ENCODE assay signal across 15 mouse cellular contexts in genomic region chr7:131424912-131425311, GRCm38 (mm10). TPM values are rescaled to one million over a fixed set of nuclear protein-coding genes. Genes with fewer than 3 reads are reported as not detected.
DNase-seq lines count a peak whose midpoint lies in the region; ATAC-seq lines count a peak whose summit lies in the region.
"Had no signal": no experiment of that assay in that cellular context is flagged by ENCODE, and none has a peak within 500 bp of the region (broad histone marks: within the 10 kb centered on the region; RNA-seq: fewer than 3 reads in every experiment).

No protein-coding gene starts in this region.

- intact Hi-C loops in left cerebral cortex, postnatal 36 days (cut with DNase I), result loop anchor here (10.0 kb wide), 1 partner anchor 790 kb away; no protein-coding TSS in a partner anchor

- no peaks in the 10 kb centered on the region for H3K9me3 ChIP-seq in heart, embryonic 11.5 days (replicated peaks; ENCODE audit: control insufficient read depth, low read length)
- H3K9me3 ChIP-seq in liver, embryonic 11.5 days (ENCODE audit: control insufficient read depth, low read length), result no peaks in the 10 kb centered on the region
- no peaks in the 10 kb centered on the region for H3K9me3 ChIP-seq in midbrain, embryonic 15.5 days
- H3K9me3 ChIP-seq: neural tube, embryonic 12.5 days had no signal

- H3K36me3 ChIP-seq in heart, embryonic 11.5 days (ENCODE audit: control insufficient read depth, insufficient read depth, low read length), result peaks cover 3% of the 10 kb centered on the region; the same call in 1 of the 2 replicates
- H3K36me3 ChIP-seq in liver, embryonic 11.5 days (ENCODE audit: control insufficient read depth, insufficient read depth, low read length), result no peaks in the 10 kb centered on the region
- peaks cover 17% of the 10 kb centered on the region; the same call in 1 of the 2 replicates for H3K36me3 ChIP-seq in midbrain, embryonic 15.5 days (replicated peaks)

- DNase-seq in heart, adult 18-20 months, result no peak
- DNase-seq in c-Kit-positive CD71-negative TER-119-negative erythroid progenitor cells, embryonic 14.5 days (ENCODE audit: low read depth), result peak; percentile 6
- DNase-seq in liver, embryonic 11.5 days (ENCODE audit: low spot score), result no peak
- no peak for DNase-seq in left cerebral cortex, postnatal 36 days (ENCODE audit: low spot score in 2 of 2)
- no peak for DNase-seq in neural tube, embryonic 10.5 days (ENCODE audit: extremely low spot score, low spot score)
- DNase-seq: cerebellum, adult 8-10 months; heart, postnatal 36 days; right cerebral cortex, postnatal 14 days; thymus, adult 2 months had no signal

- no peak overlapping the region for H3K9ac ChIP-seq in heart, embryonic 11.5 days (ENCODE audit: low read depth, low read length)
- no peak overlapping the region for H3K9ac ChIP-seq in liver, embryonic 11.5 days (ENCODE audit: low read depth, low read length)
- H3K9ac ChIP-seq in midbrain, embryonic 15.5 days, result no peak overlapping the region
- H3K9ac ChIP-seq: neural tube, embryonic 12.5 days had no signal

- no peaks in the 10 kb centered on the region for H3K4me1 ChIP-seq in heart, embryonic 11.5 days (ENCODE audit: control insufficient read depth, insufficient read depth, low read length)
- 0 out of 2 replicates have a peak, but pooled peaks cover 7% of the 10 kb centered on the region for H3K4me1 ChIP-seq in liver, embryonic 11.5 days (replicated peaks; ENCODE audit: control insufficient read depth, insufficient read depth, low read length)
- no peaks in the 10 kb centered on the region for H3K4me1 ChIP-seq in midbrain, embryonic 15.5 days
- H3K4me1 ChIP-seq: neural tube, embryonic 12.5 days had no signal

- H3K4me3 ChIP-seq in heart, embryonic 11.5 days (ENCODE audit: low read depth, low read length), result no peak overlapping the region
- no peak overlapping the region for H3K4me3 ChIP-seq in liver, embryonic 11.5 days (ENCODE audit: low read depth, low read length)
- H3K4me3 ChIP-seq in midbrain, embryonic 15.5 days, result no peak overlapping the region
- H3K4me3 ChIP-seq: neural tube, embryonic 12.5 days had no signal

- WGBS in heart, embryonic 11.5 days (ENCODE audit: insufficient replicate concordance), result 46% methylated on average over 2 of the region's 2 CpGs
- WGBS in liver, embryonic 11.5 days, result 54% methylated on average over 2 of the region's 2 CpGs
- WGBS in midbrain, embryonic 15.5 days, result 92% methylated on average over 2 of the region's 2 CpGs

- H3K27ac ChIP-seq in heart, embryonic 11.5 days (ENCODE audit: low read depth, low read length), result no peak overlapping the region
- H3K27ac ChIP-seq in liver, embryonic 11.5 days (ENCODE audit: low read depth, low read length), result no peak overlapping the region
- no peak overlapping the region for H3K27ac ChIP-seq in midbrain, embryonic 15.5 days
- H3K27ac ChIP-seq: neural tube, embryonic 12.5 days had no signal

- peak; percentile 92 for ATAC-seq in heart, embryonic 11.5 days (replicated peaks; ENCODE audit: insufficient number of reproducible peaks, low FRiP score, low TSS enrichment)
- peak; percentile 99 for ATAC-seq in liver, embryonic 11.5 days (replicated peaks; ENCODE audit: low FRiP score)
- peak; percentile 100 for ATAC-seq in megakaryocyte-erythroid progenitor cell, adult 5-6 weeks (replicated peaks; ENCODE audit: low FRiP score, low TSS enrichment, poor library complexity, severe bottlenecking)
- ATAC-seq in midbrain, embryonic 15.5 days (replicated peaks), result no peak
- ATAC-seq: forebrain, embryonic 16.5 days; midbrain, embryonic 16.5 days had no signal

- no peaks in the 10 kb centered on the region for H3K27me3 ChIP-seq in heart, embryonic 11.5 days (ENCODE audit: control insufficient read depth, insufficient read depth, low read length)
- no peaks in the 10 kb centered on the region for H3K27me3 ChIP-seq in liver, embryonic 11.5 days (replicated peaks; ENCODE audit: control insufficient read depth, insufficient read depth, low read length)
- H3K27me3 ChIP-seq in midbrain, embryonic 15.5 days (replicated peaks), result no peaks in the 10 kb centered on the region
- H3K27me3 ChIP-seq: neural tube, embryonic 12.5 days had no signal

- H3K4me2 ChIP-seq in heart, embryonic 11.5 days, result peak overlapping the region; percentile 11; the same call in 1 of the 2 replicates
- peak overlapping the region; percentile 29; the same call in 1 of the 2 replicates for H3K4me2 ChIP-seq in liver, embryonic 11.5 days
- no peak overlapping the region for H3K4me2 ChIP-seq in midbrain, embryonic 15.5 days
- H3K4me2 ChIP-seq: neural tube, embryonic 12.5 days had no signal

RNA-seq across cellular contexts. Expression of gene Acadsb, which starts 14.5 kb away (rescaled TPM):
- polyA plus RNA-seq in heart, embryonic 11.5 days (2014; fragmentation: Nextera tagmentation; extraction: Ambion mirVana), result 76.5 and 87.5 TPM in 2 replicates
- total RNA-seq in heart, adult 18-20 months (2021), result 100 to 1,000 TPM; 223 to 272 TPM
- polyA plus RNA-seq in liver, embryonic 11.5 days (2014; fragmentation: Nextera tagmentation; extraction: Ambion mirVana), result 50.8 and 54.8 TPM in 2 replicates
- 7.8 and 18.2 TPM in 2 replicates for total RNA-seq in megakaryocyte-erythroid progenitor cell, adult 5-6 weeks (2014; fragmentation: Nextera tagmentation)
- total RNA-seq in megakaryocyte-erythroid progenitor cell, adult 5-6 weeks (2017), result 21.7 and 33.1 TPM in 2 replicates
- polyA plus RNA-seq in midbrain, embryonic 15.5 days (2015; fragmentation: Nextera tagmentation; extraction: Ambion mirVana), result 107 and 110 TPM in 2 replicates
- total RNA-seq in left cerebral cortex, postnatal 36 days (2021), result 10 to 100 TPM; 76.2 to 80.4 TPM

RNA-seq across cellular contexts. Expression of gene Ikzf5, which starts 14.6 kb away (rescaled TPM):
- 15.1 TPM in 2 replicates for polyA plus RNA-seq in heart, embryonic 11.5 days (2014; fragmentation: Nextera tagmentation; extraction: Ambion mirVana)
- 10 to 100 TPM; 29.2 to 37.8 TPM for total RNA-seq in heart, adult 18-20 months (2021)
- 20.6 and 21.1 TPM in 2 replicates for polyA plus RNA-seq in liver, embryonic 11.5 days (2014; fragmentation: Nextera tagmentation; extraction: Ambion mirVana)
- 34.8 and 55.7 TPM in 2 replicates for total RNA-seq in megakaryocyte-erythroid progenitor cell, adult 5-6 weeks (2014; fragmentation: Nextera tagmentation)
- 34.0 and 34.6 TPM in 2 replicates for total RNA-seq in megakaryocyte-erythroid progenitor cell, adult 5-6 weeks (2017)
- 10.1 and 12.5 TPM in 2 replicates for polyA plus RNA-seq in midbrain, embryonic 15.5 days (2015; fragmentation: Nextera tagmentation; extraction: Ambion mirVana)
- total RNA-seq in left cerebral cortex, postnatal 36 days (2021), result 10 to 100 TPM; 42.5 to 51.8 TPM

RNA-seq across cellular contexts. Expression of gene Pstk, which starts 54.0 kb away (rescaled TPM):
- 74.5 and 94.3 TPM in 2 replicates for polyA plus RNA-seq in heart, embryonic 11.5 days (2014; fragmentation: Nextera tagmentation; extraction: Ambion mirVana)
- total RNA-seq in heart, adult 18-20 months (2021), result 10 to 100 TPM; 46.5 to 52.9 TPM
- polyA plus RNA-seq in liver, embryonic 11.5 days (2014; fragmentation: Nextera tagmentation; extraction: Ambion mirVana), result 48.8 and 55.9 TPM in 2 replicates
- 21.3 and 35.3 TPM in 2 replicates for total RNA-seq in megakaryocyte-erythroid progenitor cell, adult 5-6 weeks (2014; fragmentation: Nextera tagmentation)
- total RNA-seq in megakaryocyte-erythroid progenitor cell, adult 5-6 weeks (2017), result 9.2 and 30.5 TPM in 2 replicates
- 50.5 and 50.7 TPM in 2 replicates for polyA plus RNA-seq in midbrain, embryonic 15.5 days (2015; fragmentation: Nextera tagmentation; extraction: Ambion mirVana)
- total RNA-seq in left cerebral cortex, postnatal 36 days (2021), result 10 to 100 TPM; 52.9 to 61.8 TPM
